Mouse (Mus musculus) hindbrain, postnatal 0 days (tissue): ENCODE data around the gene Glrb. TPM values are rescaled to one million over a fixed set of nuclear protein-coding genes. Genes with fewer than 3 reads are reported as not detected.

ENCODE experiments used
- ATAC-seq: fragments of 200-750 bp; cut with Nextera tagmentation; 2 replicates; pipeline ENCODE4 v1.8.0; 2017; ENCODE audit warnings: mild to moderate bottlenecking, moderate TSS enrichment, moderate library complexity
- DNase-seq: peaks from one replicate; pipeline ENCODE4 v3.0.0-alpha.2; 2015; ENCODE audit warnings: low spot score
- H3K27ac ChIP-seq: fragments of 300-500 bp; sonication (generic); 2 replicates; pipeline ENCODE4 v1.5.1; 2014; ENCODE audit warnings: mild to moderate bottlenecking
- H3K27me3 ChIP-seq: fragments of 300-500 bp; sonication (generic); 2 replicates; pipeline ENCODE4 v1.6.1; 2014; ENCODE audit warnings: low read length, mixed read lengths; ENCODE audit not compliant: insufficient read depth
- H3K36me3 ChIP-seq: fragments of 300-500 bp; sonication (generic); 2 replicates; pipeline ENCODE4 v1.6.1; 2014; ENCODE audit warnings: low read length, mixed read lengths; ENCODE audit not compliant: insufficient read depth
- H3K4me1 ChIP-seq: fragments of 300-500 bp; sonication (generic); 2 replicates; pipeline ENCODE4 v1.6.1; 2014; ENCODE audit warnings: antibody characterized with exemption, low read length, mixed read lengths; ENCODE audit not compliant: insufficient read depth
- H3K4me2 ChIP-seq: fragments of 300-500 bp; sonication (generic); 2 replicates; pipeline ENCODE4 v1.6.1; 2014; ENCODE audit warnings: low read depth, mild to moderate bottlenecking, low read length, moderate library complexity, mixed read lengths
- H3K4me3 ChIP-seq: fragments of 300-500 bp; sonication (generic); 2 replicates; pipeline ENCODE4 v1.5.1; 2014; ENCODE audit warnings: low read length
- H3K9ac ChIP-seq: fragments of 300-500 bp; sonication (generic); replicated peaks from 2 replicates; pipeline ENCODE4 v1.6.1; 2014; ENCODE audit warnings: mild to moderate bottlenecking, low read length, moderate library complexity, mixed read lengths
- H3K9me3 ChIP-seq: fragments of 300-500 bp; sonication (generic); 2 replicates; pipeline ENCODE4 v1.6.1; 2016; ENCODE audit warnings: low read length, mixed read lengths
- CTCF ChIP-seq: IDR thresholded peaks from 2 replicates; pipeline ENCODE4 v1.5.1; 2016; ENCODE audit warnings: antibody characterized with exemption, control low read depth, low read depth
- WGBS: fragments of 180-500 bp; shearing (Covaris S2); extraction: QIAGEN DNeasy Blood & Tissue Kit; methylation state at CpG from one replicate; pipeline ENCODE4 v1.1.7; 2014; 5-methylcytosine and 5-hydroxymethylcytosine counted together
- polyA plus RNA-seq: library from polyadenylated mRNA; unstranded; fragments of >200 nt; fragmentation: Nextera tagmentation; extraction: Ambion mirVana; gene quantifications from 2 replicates; pipeline ENCODE4 v1.2.1, GENCODE M21; 2015
- total RNA-seq: library from RNA; depleted of rRNA; stranded (reverse); fragments of >200 nt; gene quantifications from 2 replicates; pipeline ENCODE4 v1.2.3, GENCODE M21; 2014; rRNA removed

The Glrb gene
- total RNA-seq (85.6 and 99.6 TPM in 2 replicates), polyA plus RNA-seq (85.7 and 88.4 TPM in 2 replicates)

DNA sequence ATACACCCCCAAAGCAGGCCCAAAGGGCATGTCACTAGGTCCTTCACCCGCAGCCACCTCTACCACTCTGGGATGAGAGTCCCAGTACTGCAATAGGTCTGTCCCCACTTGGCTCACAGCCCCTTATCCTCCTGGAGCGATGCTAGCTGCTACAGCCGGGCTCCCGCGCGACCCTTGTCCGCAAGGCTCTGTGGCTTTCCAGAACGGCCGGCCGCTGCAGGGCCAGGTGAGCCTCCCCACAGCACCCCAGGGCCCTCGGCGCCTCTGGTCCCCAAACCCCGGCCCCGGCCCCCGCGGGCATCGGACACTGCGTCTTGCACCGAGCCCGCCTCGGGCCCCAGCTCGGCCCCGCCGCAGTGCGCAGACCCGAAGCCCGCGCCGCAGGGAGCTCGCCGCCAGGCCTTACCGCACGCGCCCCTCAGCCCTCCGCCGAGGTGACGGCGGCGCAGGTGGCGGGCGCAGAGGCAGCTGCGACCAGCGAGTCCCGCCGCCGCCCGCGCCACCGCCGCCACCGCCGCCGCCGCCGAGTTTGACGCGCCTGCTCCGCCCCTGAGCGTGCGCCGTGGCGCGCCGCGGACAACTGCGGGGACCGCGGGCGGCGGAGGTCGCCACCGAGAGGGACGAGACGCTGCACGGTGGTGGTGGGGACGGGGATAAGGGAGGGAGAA is at the start of gene Glrb:
Glrb (minus strand) TSS at position 550 of the 668 bp plus-strand sequence.
- no peaks in the 10 kb centered on the region for H3K27me3 ChIP-seq
- ATAC-seq (peak; percentile 94), DNase-seq (peak; percentile 73)
- 1% methylated on average over 76 of the region's 76 CpGs for whole genome bisulfite sequencing
- H3K9me3 ChIP-seq, result no peaks in the 10 kb centered on the region
- no peaks in the 10 kb centered on the region for H3K36me3 ChIP-seq
- peak within 1 kb of the TSS; percentile 91 for H3K9ac ChIP-seq
- H3K4me2 ChIP-seq, result peak within 1 kb of the TSS; percentile 82
- TF ChIP-seq CTCF, result no peak
- peak within 1 kb of the TSS; percentile 87 for H3K4me3 ChIP-seq
- no peaks in the 10 kb centered on the region for H3K4me1 ChIP-seq
- H3K27ac ChIP-seq, result peak within 1 kb of the TSS; percentile 82

DNA sequence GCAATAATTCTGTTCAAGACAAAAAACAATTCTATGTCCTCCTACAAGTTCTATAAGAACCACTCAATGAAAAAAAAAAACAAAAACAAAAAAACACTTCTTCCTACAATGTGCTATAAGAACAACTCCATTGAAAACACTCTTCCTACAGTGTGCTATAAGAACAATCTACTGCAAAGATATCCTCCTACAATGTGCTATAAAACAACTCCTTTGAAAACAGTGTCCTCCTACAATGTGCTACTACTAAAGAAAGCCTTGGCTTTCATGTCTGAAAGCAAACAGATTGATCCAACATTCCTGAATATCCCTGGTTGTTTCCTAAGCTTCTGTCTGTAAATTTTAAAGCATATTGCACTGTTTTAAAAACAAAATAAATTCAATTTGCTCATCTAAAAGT is 46.5 kb upstream of the Glrb start:
- H3K27me3 ChIP-seq, result no peaks in the 10 kb centered on the region
- H3K27ac ChIP-seq, result no peak overlapping the region
- TF ChIP-seq CTCF, result no peak
- no peak overlapping the region for H3K4me2 ChIP-seq
- H3K9ac ChIP-seq, result no peak overlapping the region
- H3K4me3 ChIP-seq, result no peak overlapping the region
- no peaks in the 10 kb centered on the region for H3K4me1 ChIP-seq
- ATAC-seq, result no peak
- H3K9me3 ChIP-seq, result no peaks in the 10 kb centered on the region
- H3K36me3 ChIP-seq, result no peaks in the 10 kb centered on the region
- DNase-seq, result no peak

DNA sequence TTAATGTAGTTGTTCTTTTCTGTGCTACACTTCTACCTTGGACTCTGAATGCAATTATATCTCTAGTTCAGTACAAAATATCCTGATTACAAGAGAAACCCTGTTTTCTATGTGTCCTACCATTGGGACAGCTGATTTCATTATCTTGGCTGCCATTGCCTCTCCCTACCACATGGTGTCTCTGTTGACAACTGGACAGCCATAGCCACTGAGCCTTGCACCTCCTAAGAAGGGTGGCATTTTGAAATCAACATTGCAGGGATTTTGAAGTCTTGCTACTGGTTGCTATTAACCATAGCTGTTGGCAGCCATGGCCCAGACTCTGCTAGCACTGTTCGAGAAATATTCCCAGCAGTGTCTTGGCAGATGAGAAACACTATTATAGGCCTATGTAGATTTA is 45.1 kb upstream of the Glrb start:
- Histone ChIP-seq H3K4me3 (no peak overlapping the region), H3K4me1 (no peaks in the 10 kb centered on the region), H3K4me2 (no peak overlapping the region), H3K27ac (no peak overlapping the region), H3K36me3 (no peaks in the 10 kb centered on the region), H3K9me3 (no peaks in the 10 kb centered on the region), H3K9ac (no peak overlapping the region), H3K27me3 (no peaks in the 10 kb centered on the region)
- DNase-seq (peak; percentile 79), ATAC-seq (peak; percentile 83)
- TF ChIP-seq CTCF, result peak; percentile 89
- WGBS, result 32% methylated on average over 1 of the region's 1 CpGs

DNA sequence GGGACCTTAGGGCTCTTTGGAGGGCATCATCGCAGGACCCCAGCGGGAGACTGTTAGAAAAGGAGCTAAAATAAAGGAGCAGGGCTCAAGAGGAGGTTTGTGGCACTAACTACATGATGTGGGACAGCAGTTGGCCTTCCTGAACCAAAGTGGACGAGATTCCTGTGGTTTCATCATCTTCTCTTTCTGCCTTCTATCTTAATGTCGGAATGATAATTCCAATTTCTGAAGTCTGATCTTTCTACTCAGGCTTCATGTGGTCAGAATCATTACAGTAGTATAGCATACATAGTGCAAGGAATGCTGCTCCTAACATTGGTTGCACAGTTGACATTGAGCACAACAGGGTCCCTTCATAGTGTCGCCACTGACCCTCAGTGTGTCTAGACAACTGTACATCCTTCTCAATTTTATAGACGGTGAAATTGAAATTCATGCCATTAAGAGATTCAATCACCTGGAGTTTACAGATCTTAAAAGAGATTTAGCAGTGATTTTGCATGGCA is 372 bp upstream of the Glrb start:
- H3K36me3 ChIP-seq, result no peaks in the 10 kb centered on the region
- H3K27ac ChIP-seq, result peak overlapping the region; percentile 82
- H3K4me2 ChIP-seq, result peak overlapping the region; percentile 82
- H3K4me1 ChIP-seq, result no peaks in the 10 kb centered on the region
- H3K4me3 ChIP-seq, result peak overlapping the region; percentile 87
- TF ChIP-seq CTCF, result no peak
- peak overlapping the region; percentile 91 for H3K9ac ChIP-seq
- ATAC-seq (0 out of 2 replicates have a peak, but pooled peaks have one; percentile 22), DNase-seq (no peak)
- 20% methylated on average over 6 of the region's 6 CpGs for WGBS
- H3K9me3 ChIP-seq, result no peaks in the 10 kb centered on the region
- no peaks in the 10 kb centered on the region for H3K27me3 ChIP-seq

DNA sequence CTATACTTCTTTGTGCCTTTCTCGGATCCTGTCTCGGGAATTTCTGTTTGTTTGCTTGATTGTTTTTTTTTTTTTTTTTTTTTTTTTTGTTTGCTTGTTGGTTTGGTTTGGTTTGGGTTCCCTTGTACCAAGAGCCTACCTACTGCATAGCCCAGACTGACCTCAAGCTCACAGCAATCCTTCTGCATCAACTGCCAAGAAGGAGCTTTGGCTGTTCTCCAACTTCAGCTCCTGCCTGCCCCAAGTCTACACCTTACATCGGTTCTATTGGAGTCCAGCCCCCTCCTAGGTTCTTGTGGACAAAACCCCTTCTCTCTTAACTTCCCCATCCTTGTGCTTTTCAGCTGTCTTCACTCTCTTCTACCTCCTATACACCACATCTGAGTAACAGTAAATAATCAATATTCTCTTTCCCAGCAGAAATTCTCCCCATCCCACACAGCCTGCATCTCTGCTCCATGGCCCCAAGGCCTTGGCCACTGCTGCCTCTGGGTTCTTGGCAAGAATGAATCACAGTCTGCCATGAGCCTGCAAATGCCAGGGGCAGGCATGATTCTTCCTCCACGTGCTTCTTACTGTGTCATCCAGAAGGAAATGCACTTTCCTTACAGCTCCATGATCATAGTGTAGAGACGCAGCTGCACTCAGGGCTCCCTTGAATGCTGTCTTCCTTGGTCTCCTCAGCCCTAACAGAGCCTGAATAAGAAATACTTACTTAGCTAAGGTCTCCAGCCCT is 18.5 kb downstream of the Glrb start:
- Histone ChIP-seq H3K27ac (no peak overlapping the region), H3K4me2 (no peak overlapping the region), H3K9ac (no peak overlapping the region), H3K36me3 (no peaks in the 10 kb centered on the region), H3K27me3 (no peaks in the 10 kb centered on the region), H3K4me3 (no peak overlapping the region), H3K4me1 (0 out of 2 replicates have a peak, but pooled peaks cover 3% of the 10 kb centered on the region), H3K9me3 (no peaks in the 10 kb centered on the region)
- 67% methylated on average over 5 of the region's 5 CpGs for WGBS
- ATAC-seq (no peak), DNase-seq (no peak)
- no peak for TF ChIP-seq CTCF

DNA sequence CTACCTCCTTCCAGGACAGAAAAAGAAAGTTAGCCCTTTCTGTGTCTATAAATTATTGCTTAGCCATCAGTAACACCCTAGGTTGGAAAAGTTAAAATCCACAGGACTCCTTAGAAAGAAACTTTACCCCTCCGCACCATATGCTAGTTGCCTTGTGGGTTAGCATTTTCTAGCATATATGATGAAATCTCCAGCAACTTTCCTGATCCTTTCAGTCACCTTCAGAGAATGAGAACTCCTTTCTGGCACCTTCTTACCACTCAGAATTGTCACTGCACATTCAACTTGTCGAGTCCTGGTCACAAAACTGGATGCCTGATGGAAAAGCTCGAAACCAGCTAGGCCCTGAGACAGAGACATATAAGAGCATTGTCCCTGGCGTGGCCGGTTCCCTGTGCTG is 19.1 kb downstream of the Glrb start:
- Histone ChIP-seq H3K9me3 (no peaks in the 10 kb centered on the region), H3K27ac (no peak overlapping the region), H3K9ac (no peak overlapping the region), H3K4me3 (no peak overlapping the region), H3K36me3 (no peaks in the 10 kb centered on the region), H3K27me3 (no peaks in the 10 kb centered on the region), H3K4me1 (0 out of 2 replicates have a peak, but pooled peaks cover 3% of the 10 kb centered on the region), H3K4me2 (no peak overlapping the region)
- 92% methylated on average over 5 of the region's 5 CpGs for WGBS
- ATAC-seq, result no peak
- TF ChIP-seq CTCF, result no peak
- DNase-seq, result no peak
